Mouse (Mus musculus): Measurements from ENCODE around the gene Ncmap. TPM values are rescaled to one million over a fixed set of nuclear protein-coding genes. Genes with fewer than 3 reads are reported as not detected.

Ncmap gene
- polyA plus RNA-seq, 1 experiment from 2014 or later = 1.2 TPM

GRCm38 (mm10) chr4:135395375-135395774, 2.7 kb downstream of the Ncmap start:
- Histone ChIP-seq H3K4me3 (no peak overlapping the region), H3K4me2 (no peak overlapping the region), H3K9me3 (no peaks in the 10 kb centered on the region), H3K27ac (no peak overlapping the region), H3K4me1 (peaks cover 12% of the 10 kb centered on the region; the same call in 1 of the 2 replicates), H3K9ac (no peak overlapping the region), H3K27me3 (replicated peaks) (peaks cover 38% of the 10 kb centered on the region), H3K36me3 (replicated peaks) (no peaks in the 10 kb centered on the region)
- WGBS = 95% methylated on average over 4 of the region's 4 CpGs
- no peak for ATAC-seq (replicated peaks)

- WGBS = 85% methylated on average over 7 of the region's 7 CpGs
- no peak overlapping the region for H3K4me3 ChIP-seq
- H3K27me3 ChIP-seq (replicated peaks) = peaks cover 37% of the 10 kb centered on the region
- no peak overlapping the region for H3K4me2 ChIP-seq
- no peak for ATAC-seq (replicated peaks)
- no peak overlapping the region for H3K27ac ChIP-seq
- H3K9ac ChIP-seq = no peak overlapping the region
- H3K36me3 ChIP-seq (replicated peaks) = no peaks in the 10 kb centered on the region
- no peaks in the 10 kb centered on the region for H3K9me3 ChIP-seq
- peaks cover 12% of the 10 kb centered on the region; the same call in 1 of the 2 replicates for H3K4me1 ChIP-seq
Observed at GRCm38 (mm10) chr4:135394666-135395065, 3.4 kb downstream of the Ncmap start.

GRCm38 (mm10) chr4:135393381-135393780, 4.6 kb downstream of the Ncmap start:
- Histone ChIP-seq H3K27me3 (replicated peaks) (peaks cover 25% of the 10 kb centered on the region), H3K9me3 (no peaks in the 10 kb centered on the region), H3K4me1 (peaks cover 10% of the 10 kb centered on the region; the same call in 1 of the 2 replicates), H3K36me3 (replicated peaks) (no peaks in the 10 kb centered on the region), H3K9ac (no peak overlapping the region), H3K27ac (no peak overlapping the region), H3K4me3 (no peak overlapping the region), H3K4me2 (no peak overlapping the region)
- ATAC-seq (replicated peaks) = no peak
- 84% methylated on average over 6 of the region's 6 CpGs for whole genome bisulfite sequencing

- no peak overlapping the region for H3K9ac ChIP-seq
- WGBS = 80% methylated on average over 3 of the region's 3 CpGs
- H3K36me3 ChIP-seq (replicated peaks) = no peaks in the 10 kb centered on the region
- H3K4me3 ChIP-seq = no peak overlapping the region
- peaks cover 19% of the 10 kb centered on the region for H3K27me3 ChIP-seq (replicated peaks)
- peaks cover 4% of the 10 kb centered on the region; the same call in 1 of the 2 replicates for H3K4me1 ChIP-seq
- no peaks in the 10 kb centered on the region for H3K9me3 ChIP-seq
- ATAC-seq (replicated peaks) = no peak
- H3K4me2 ChIP-seq = no peak overlapping the region
- H3K27ac ChIP-seq = no peak overlapping the region
Observed at GRCm38 (mm10) chr4:135392801-135393200, 5.2 kb downstream of the Ncmap start.

GRCm38 (mm10) chr4:135391014-135391413, 7.0 kb downstream of the Ncmap start:
- ATAC-seq (replicated peaks) = no peak
- 75% methylated on average over 6 of the region's 6 CpGs for WGBS

GRCm38 (mm10) chr4:135385614-135386013, 12.4 kb downstream of the Ncmap start:
- H3K36me3 ChIP-seq (replicated peaks) = no peaks in the 10 kb centered on the region
- H3K4me2 ChIP-seq = no peak overlapping the region
- H3K4me1 ChIP-seq = no peaks in the 10 kb centered on the region
- H3K27me3 ChIP-seq (replicated peaks) = 0 out of 2 replicates have a peak, but pooled peaks cover 3% of the 10 kb centered on the region
- no peaks in the 10 kb centered on the region for H3K9me3 ChIP-seq
- ATAC-seq (replicated peaks) = no peak
- no peak overlapping the region for H3K9ac ChIP-seq
- no peak overlapping the region for H3K4me3 ChIP-seq
- WGBS = 52% methylated on average over 10 of the region's 10 CpGs
- H3K27ac ChIP-seq = no peak overlapping the region

More at GRCm38 (mm10) chr4:135391014-135391413, 7.0 kb downstream of the Ncmap start:
- Histone ChIP-seq H3K9me3 (no peaks in the 10 kb centered on the region), H3K9ac (no peak overlapping the region), H3K4me3 (no peak overlapping the region), H3K27ac (no peak overlapping the region), H3K36me3 (replicated peaks) (no peaks in the 10 kb centered on the region), H3K4me2 (no peak overlapping the region), H3K27me3 (replicated peaks) (peaks cover 2% of the 10 kb centered on the region; the same call in 1 of the 2 replicates), H3K4me1 (no peaks in the 10 kb centered on the region)

GRCm38 (mm10) chr4:135382316-135382715, 15.7 kb downstream of the Ncmap start:
- no peak overlapping the region for H3K4me3 ChIP-seq
- ATAC-seq (replicated peaks) = no peak
- no peak overlapping the region for H3K9ac ChIP-seq
- H3K4me1 ChIP-seq = no peaks in the 10 kb centered on the region
- no peak overlapping the region for H3K4me2 ChIP-seq
- no peak overlapping the region for H3K27ac ChIP-seq
- H3K27me3 ChIP-seq (replicated peaks) = 0 out of 2 replicates have a peak, but pooled peaks cover 3% of the 10 kb centered on the region
- WGBS = 5% methylated on average over 14 of the region's 14 CpGs
- no peaks in the 10 kb centered on the region for H3K36me3 ChIP-seq (replicated peaks)
- H3K9me3 ChIP-seq = no peaks in the 10 kb centered on the region

GRCm38 (mm10) chr4:135381355-135381754, 16.7 kb downstream of the Ncmap start:
- ATAC-seq (replicated peaks) = no peak
- Histone ChIP-seq H3K36me3 (replicated peaks) (no peaks in the 10 kb centered on the region), H3K4me2 (no peak overlapping the region), H3K27me3 (replicated peaks) (0 out of 2 replicates have a peak, but pooled peaks cover 3% of the 10 kb centered on the region), H3K9ac (no peak overlapping the region), H3K4me3 (no peak overlapping the region), H3K27ac (no peak overlapping the region), H3K4me1 (no peaks in the 10 kb centered on the region), H3K9me3 (no peaks in the 10 kb centered on the region)
- 51% methylated on average over 8 of the region's 8 CpGs for WGBS

GRCm38 (mm10) chr4:135377241-135377640, 20.8 kb downstream of the Ncmap start:
- H3K9ac ChIP-seq = no peak overlapping the region
- H3K4me2 ChIP-seq = no peak overlapping the region
- ATAC-seq (replicated peaks) = no peak
- H3K9me3 ChIP-seq = no peaks in the 10 kb centered on the region
- H3K27me3 ChIP-seq (replicated peaks) = no peaks in the 10 kb centered on the region
- WGBS = 86% methylated on average over 11 of the region's 11 CpGs
- no peaks in the 10 kb centered on the region for H3K36me3 ChIP-seq (replicated peaks)
- no peak overlapping the region for H3K27ac ChIP-seq
- H3K4me3 ChIP-seq = no peak overlapping the region
- H3K4me1 ChIP-seq = no peaks in the 10 kb centered on the region

- Histone ChIP-seq H3K9ac (no peak overlapping the region), H3K4me3 (no peak overlapping the region), H3K27me3 (replicated peaks) (no peaks in the 10 kb centered on the region), H3K36me3 (replicated peaks) (no peaks in the 10 kb centered on the region), H3K9me3 (no peaks in the 10 kb centered on the region), H3K4me2 (no peak overlapping the region), H3K27ac (no peak overlapping the region), H3K4me1 (no peaks in the 10 kb centered on the region)
- ATAC-seq (replicated peaks) = no peak
- WGBS = 51% methylated on average over 3 of the region's 3 CpGs
Observed at GRCm38 (mm10) chr4:135375444-135375843, 22.6 kb downstream of the Ncmap start.

GRCm38 (mm10) chr4:135373299-135373698, 24.7 kb downstream of the Ncmap start:
- Histone ChIP-seq H3K4me2 (no peak overlapping the region), H3K9me3 (no peaks in the 10 kb centered on the region), H3K27ac (no peak overlapping the region), H3K36me3 (replicated peaks) (no peaks in the 10 kb centered on the region), H3K27me3 (replicated peaks) (no peaks in the 10 kb centered on the region), H3K9ac (no peak overlapping the region), H3K4me1 (no peaks in the 10 kb centered on the region), H3K4me3 (no peak overlapping the region)
- no peak for ATAC-seq (replicated peaks)
- 82% methylated on average over 5 of the region's 5 CpGs for WGBS

GRCm38 (mm10) chr4:135370372-135370771, 27.7 kb downstream of the Ncmap start:
- 83% methylated on average over 11 of the region's 11 CpGs for WGBS

GRCm38 (mm10) chr4:135362828-135363227, 35.2 kb downstream of the Ncmap start:
- no peaks in the 10 kb centered on the region for H3K9me3 ChIP-seq
- WGBS = 27% methylated on average over 6 of the region's 6 CpGs
- ATAC-seq (replicated peaks) = no peak
- H3K4me1 ChIP-seq = no peaks in the 10 kb centered on the region
- H3K4me2 ChIP-seq = no peak overlapping the region
- H3K27me3 ChIP-seq (replicated peaks) = no peaks in the 10 kb centered on the region
- H3K36me3 ChIP-seq (replicated peaks) = no peaks in the 10 kb centered on the region
- H3K4me3 ChIP-seq = no peak overlapping the region
- H3K27ac ChIP-seq = no peak overlapping the region
- no peak overlapping the region for H3K9ac ChIP-seq

More at GRCm38 (mm10) chr4:135370372-135370771, 27.7 kb downstream of the Ncmap start:
- H3K4me2 ChIP-seq = no peak overlapping the region
- H3K9ac ChIP-seq = no peak overlapping the region
- H3K9me3 ChIP-seq = no peaks in the 10 kb centered on the region
- no peak for ATAC-seq (replicated peaks)
- no peaks in the 10 kb centered on the region for H3K36me3 ChIP-seq (replicated peaks)
- no peaks in the 10 kb centered on the region for H3K4me1 ChIP-seq
- no peak overlapping the region for H3K27ac ChIP-seq
- no peaks in the 10 kb centered on the region for H3K27me3 ChIP-seq (replicated peaks)
- H3K4me3 ChIP-seq = no peak overlapping the region

All from midbrain, embryonic 15.5 days (tissue).